Mouse (Mus musculus) activated CD4-positive, CD25-positive, alpha-beta regulatory T cell (primary cell): ENCODE results near the gene Olfr18. TPM values are rescaled to one million over a fixed set of nuclear protein-coding genes. Genes with fewer than 3 reads are reported as not detected.

ENCODE experiments used
- polyA plus RNA-seq, 2 experiments: library from polyadenylated mRNA; unstranded; fragments of 100-300 nt; shearing (Covaris generic); gene quantifications; one replicate each; pipeline ENCODE4 v1.2.1; 2017

Olfr18 gene
- not detected for polyA plus RNA-seq

GRCm38 (mm10) chr9:20335994-20336393 lies at the start of gene Olfr18:
Gene Olfr18 (minus strand): TSS chr9:20336094.

GRCm38 (mm10) chr9:20384532-20385342 lies 48.8 kb upstream of the Olfr18 start, which contains the start of gene Zfp560:
Gene Zfp560 (minus strand): TSS chr9:20385177.

DNA sequence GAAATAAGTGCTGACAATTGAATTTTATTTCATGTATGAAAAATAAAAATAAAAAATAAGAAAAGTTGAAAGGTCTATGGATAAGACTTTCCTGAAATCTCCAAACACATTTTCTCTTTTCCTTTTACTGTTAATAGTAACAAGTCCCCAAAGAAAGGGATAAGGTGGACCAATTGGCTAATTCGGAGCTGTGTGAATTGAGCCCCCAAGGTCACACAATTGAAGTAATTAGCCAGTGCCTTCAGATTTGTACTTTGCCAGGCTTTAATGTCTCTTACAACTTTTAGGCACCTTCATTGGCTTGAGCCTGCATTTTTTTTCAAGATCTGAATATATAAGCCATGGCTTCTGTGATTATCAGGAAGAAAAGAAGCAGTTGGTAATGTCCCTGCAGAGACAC lies 37.7 kb downstream of the Olfr18 start, which contains the start of gene Olfr873:
TSS of gene Olfr873 (plus strand) at position 301 of the 400 bp plus-strand sequence.

DNA sequence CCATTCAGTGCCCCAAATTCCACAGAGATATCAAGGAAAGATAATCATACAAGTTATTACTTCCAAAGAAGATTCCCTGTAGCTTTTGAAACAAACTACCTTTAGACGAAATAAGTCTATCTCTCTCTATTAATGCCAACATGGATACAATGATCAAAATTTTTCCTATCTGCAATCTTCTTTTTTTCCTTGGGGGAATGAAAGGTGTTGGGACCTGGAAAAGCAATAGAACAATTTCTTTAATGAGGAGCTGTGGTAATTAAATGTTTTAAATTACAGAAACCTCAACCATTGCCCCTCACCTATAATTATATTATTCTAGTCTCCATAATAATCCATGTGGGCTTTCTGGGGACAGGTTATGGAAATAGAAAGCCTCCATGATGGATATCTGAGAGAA lies 53.8 kb downstream of the Olfr18 start, which contains the start of gene Olfr39:
TSS of gene Olfr39 (plus strand) at position 301 of the 400 bp plus-strand sequence.

Other genes starting within 250 kb of the Olfr18 start
- gene Olfr868, start 237.5 kb downstream of the Olfr18 start, polyA plus RNA-seq, result not detected
- gene Olfr869, start 207.1 kb downstream of the Olfr18 start, polyA plus RNA-seq, result not detected
- gene Olfr870, start 162.0 kb downstream of the Olfr18 start, polyA plus RNA-seq, result not detected
- gene Olfr871, start 123.9 kb downstream of the Olfr18 start, polyA plus RNA-seq, result not detected
- under 1 TPM in 1 of 2 experiments, not detected in 1; 0.21 TPM for gene Olfr872, start 99.0 kb downstream of the Olfr18 start, polyA plus RNA-seq
- gene Olfr39, start 53.7 kb downstream of the Olfr18 start, polyA plus RNA-seq, result not detected
- gene Olfr873, start 37.6 kb downstream of the Olfr18 start, polyA plus RNA-seq, result under 1 TPM in 1 of 2 experiments, not detected in 1; 0.06 TPM
- 10 to 100 TPM; 20.2 to 26.2 TPM for gene Zfp560, start 49.1 kb upstream of the Olfr18 start, polyA plus RNA-seq
- 10 to 100 TPM; 26.8 to 30.2 TPM for gene Zfp26, start 124.1 kb upstream of the Olfr18 start, polyA plus RNA-seq
- gene Zfp426, start 156.7 kb upstream of the Olfr18 start, polyA plus RNA-seq, result 10 to 100 TPM; 12.7 to 23.8 TPM
- gene Zfp266, start 185.3 kb upstream of the Olfr18 start, polyA plus RNA-seq, result 10 to 100 TPM; 23.0 to 32.3 TPM
- 10 to 100 TPM; 10.5 to 10.9 TPM for gene Zfp846, start 245.2 kb upstream of the Olfr18 start, polyA plus RNA-seq